Mouse (Mus musculus) thymus, adult 2 months (tissue): ENCODE measurements around the gene Lrig2. TPM values are rescaled to one million over a fixed set of nuclear protein-coding genes. Genes with fewer than 3 reads are reported as not detected.

Experiments used
- DNase-seq: peaks from one replicate; pipeline ENCODE4 v3.0.0; 2021
- H3K27ac ChIP-seq: fragments of 200-500 bp; 2 replicates; pipeline ENCODE4 v1.5.1; 2012; ENCODE audit warnings: low read length, control low read depth; ENCODE audit not compliant: control insufficient read depth, insufficient read depth
- H3K27me3 ChIP-seq: fragments of 200-500 bp; 2 replicates; pipeline ENCODE4 v1.6.1; 2012; ENCODE audit warnings: mild to moderate bottlenecking, low read length, moderate library complexity, mixed read lengths; ENCODE audit not compliant: control insufficient read depth, insufficient read depth
- H3K36me3 ChIP-seq: fragments of 200-500 bp; 2 replicates; pipeline ENCODE4 v1.6.1; 2012; ENCODE audit warnings: mild to moderate bottlenecking, low read length, moderate library complexity; ENCODE audit not compliant: control insufficient read depth, insufficient read depth
- H3K4me1 ChIP-seq: fragments of 200-500 bp; replicated peaks from 2 replicates; pipeline ENCODE4 v1.6.1; 2012; ENCODE audit warnings: low read length; ENCODE audit not compliant: control insufficient read depth, insufficient read depth
- H3K4me3 ChIP-seq: fragments of 200-500 bp; 2 replicates; pipeline ENCODE4 v1.5.1; 2012; ENCODE audit warnings: mild to moderate bottlenecking, low read length, control low read depth, moderate library complexity; ENCODE audit not compliant: control insufficient read depth, insufficient read depth
- CTCF ChIP-seq: fragments of 200-500 bp; IDR thresholded peaks from 2 replicates; pipeline ENCODE4 v1.5.1; 2012; ENCODE audit warnings: mild to moderate bottlenecking, control low read depth, low read length, moderate library complexity, borderline replicate concordance; ENCODE audit not compliant: control insufficient read depth, poor library complexity, insufficient read depth; ENCODE audit errors: extremely low read depth
- POLR2A ChIP-seq: fragments of 200-500 bp; IDR thresholded peaks from 2 replicates; pipeline ENCODE4 v1.6.1; 2012; ENCODE audit warnings: mild to moderate bottlenecking, low read length, control low read depth, moderate library complexity; ENCODE audit not compliant: control insufficient read depth, poor library complexity, insufficient read depth; ENCODE audit errors: extremely low read depth
- WGBS: fragments of 180-500 bp; shearing (Covaris S2); methylation state at CpG from one replicate; pipeline ENCODE4 v1.1.7; 2018; 5-methylcytosine and 5-hydroxymethylcytosine counted together
- polyA plus RNA-seq: library from polyadenylated mRNA; depleted of rRNA; stranded (reverse); fragments of >200 nt; gene quantifications from 2 replicates; pipeline ENCODE4 v1.2.3, GENCODE M21; 2012

Lrig2 gene
- polyA plus RNA-seq, 1 experiment: 10.7 TPM

GRCm38 (mm10) chr3:104424346-104424745, 87.4 kb downstream of the Lrig2 start:
- 96% methylated on average over 7 of the region's 7 CpGs for WGBS
- H3K27ac ChIP-seq: no peak overlapping the region

GRCm38 (mm10) chr3:104420929-104421328, 90.8 kb downstream of the Lrig2 start:
- Histone ChIP-seq H3K27me3 (no peaks in the 10 kb centered on the region), H3K27ac (no peak overlapping the region), H3K4me1 (no peaks in the 10 kb centered on the region), H3K36me3 (no peaks in the 10 kb centered on the region), H3K4me3 (no peak overlapping the region)
- DNase-seq: no peak
- 98% methylated on average over 7 of the region's 7 CpGs for WGBS
- TF ChIP-seq POLR2A: no peak
- no peak for TF ChIP-seq CTCF

More at GRCm38 (mm10) chr3:104424346-104424745, 87.4 kb downstream of the Lrig2 start:
- H3K4me3 ChIP-seq: no peak overlapping the region
- H3K4me1 ChIP-seq: no peaks in the 10 kb centered on the region
- no peaks in the 10 kb centered on the region for H3K36me3 ChIP-seq
- DNase-seq: no peak
- TF ChIP-seq CTCF: no peak
- TF ChIP-seq POLR2A: no peak
- H3K27me3 ChIP-seq: no peaks in the 10 kb centered on the region

- TF ChIP-seq CTCF (no peak), POLR2A (no peak)
Observed at GRCm38 (mm10) chr3:104419990-104420389, 91.7 kb downstream of the Lrig2 start.

GRCm38 (mm10) chr3:104416806-104417205, 94.9 kb downstream of the Lrig2 start:
- Histone ChIP-seq H3K4me1 (no peaks in the 10 kb centered on the region), H3K27ac (no peak overlapping the region), H3K36me3 (no peaks in the 10 kb centered on the region), H3K27me3 (no peaks in the 10 kb centered on the region), H3K4me3 (no peak overlapping the region)
- no peak for TF ChIP-seq POLR2A
- TF ChIP-seq CTCF: no peak
- WGBS: 91% methylated on average over 5 of the region's 5 CpGs
- DNase-seq: no peak

More at GRCm38 (mm10) chr3:104419990-104420389, 91.7 kb downstream of the Lrig2 start:
- Histone ChIP-seq H3K36me3 (no peaks in the 10 kb centered on the region), H3K27ac (no peak overlapping the region), H3K27me3 (no peaks in the 10 kb centered on the region), H3K4me1 (no peaks in the 10 kb centered on the region), H3K4me3 (no peak overlapping the region)
- no peak for DNase-seq
- 92% methylated on average over 4 of the region's 4 CpGs for WGBS

GRCm38 (mm10) chr3:104412482-104412881, 99.2 kb downstream of the Lrig2 start:
- WGBS: 91% methylated on average over 6 of the region's 6 CpGs
- Histone ChIP-seq H3K4me3 (no peak overlapping the region), H3K27ac (no peak overlapping the region), H3K27me3 (no peaks in the 10 kb centered on the region), H3K36me3 (no peaks in the 10 kb centered on the region), H3K4me1 (no peaks in the 10 kb centered on the region)
- no peak for DNase-seq
- no peak for TF ChIP-seq POLR2A
- no peak for TF ChIP-seq CTCF

- Histone ChIP-seq H3K27me3 (no peaks in the 10 kb centered on the region), H3K4me1 (no peaks in the 10 kb centered on the region), H3K4me3 (no peak overlapping the region), H3K36me3 (no peaks in the 10 kb centered on the region), H3K27ac (no peak overlapping the region)
- 95% methylated on average over 7 of the region's 7 CpGs for WGBS
- DNase-seq: no peak
- TF ChIP-seq CTCF: no peak
Observed at GRCm38 (mm10) chr3:104407506-104407905, 104.2 kb downstream of the Lrig2 start.

- no peaks in the 10 kb centered on the region for H3K27me3 ChIP-seq
- WGBS: 51% methylated on average over 4 of the region's 4 CpGs
- no peak overlapping the region for H3K27ac ChIP-seq
- TF ChIP-seq POLR2A: no peak
- no peak for TF ChIP-seq CTCF
- no peak for DNase-seq
- H3K36me3 ChIP-seq: no peaks in the 10 kb centered on the region
- H3K4me3 ChIP-seq: no peak overlapping the region
- no peaks in the 10 kb centered on the region for H3K4me1 ChIP-seq
Observed at GRCm38 (mm10) chr3:104403582-104403981, 108.1 kb downstream of the Lrig2 start.
